Mouse (Mus musculus) lung, adult 2 months (tissue): ENCODE measurements at regions not wholly inside any gene's neighbourhood (a gene's known extent, or its start where the extent isn't known, plus 50 kb on each side); places are given as distances from the start of the nearest gene placed in this dataset.

Source experiments
- CTCF ChIP-seq: fragments of 200-500 bp; IDR thresholded peaks from 2 replicates; pipeline ENCODE4 v1.5.1; 2011; ENCODE audit warnings: mild to moderate bottlenecking, low read length, control low read depth; ENCODE audit not compliant: insufficient read depth
- POLR2A ChIP-seq: fragments of 200-500 bp; IDR thresholded peaks from 2 replicates; pipeline ENCODE4 v1.6.1; 2011; ENCODE audit warnings: low read depth, mild to moderate bottlenecking, control low read depth, low read length, borderline replicate concordance; ENCODE audit errors: extremely low read depth

GRCm38 (mm10) chr10:96343666-96344065, 207.3 kb downstream of the Gm5426 start:
- TF ChIP-seq CTCF (no peak), POLR2A (no peak)
